Mouse (Mus musculus) heart, postnatal 0 days (tissue): ENCODE results near the gene Cenpo.

Experiments used
- CTCF ChIP-seq: IDR thresholded peaks from 2 replicates; pipeline ENCODE4 v1.5.1; 2016; ENCODE audit warnings: antibody characterized with exemption, control low read depth, low read depth
- EP300 ChIP-seq: IDR thresholded peaks from 2 replicates; pipeline ENCODE4 v1.6.1; 2016; ENCODE audit warnings: antibody characterized with exemption, low read depth

DNA sequence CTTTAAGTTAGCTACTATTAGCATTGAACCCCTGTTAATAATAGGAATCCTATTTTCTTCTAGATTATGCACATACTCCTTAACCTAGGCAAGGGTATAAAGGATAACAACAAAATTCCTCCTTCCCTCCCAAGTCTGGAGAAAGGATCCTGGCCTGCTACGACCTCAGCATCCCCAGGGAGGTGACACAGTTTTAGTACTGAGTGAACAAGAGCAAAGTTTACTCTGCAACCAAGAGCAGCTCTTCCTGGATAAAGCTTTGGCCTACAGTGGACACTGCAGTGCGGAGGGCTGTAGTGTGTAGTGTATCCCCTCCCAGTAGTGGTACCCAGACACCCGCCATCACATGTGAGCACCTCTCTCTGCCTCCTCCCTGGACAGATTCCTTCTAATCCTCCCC, 82.1 kb downstream of the Cenpo start:
- TF ChIP-seq CTCF (no peak), EP300 (no peak)
